Mouse (Mus musculus) olfactory bulb, adult 2 months (tissue): ENCODE results near the gene Eif3c. TPM values are rescaled to one million over a fixed set of nuclear protein-coding genes. Genes with fewer than 3 reads are reported as not detected.

Source experiments
- H3K27ac ChIP-seq: fragments of 200-500 bp; 2 replicates; pipeline ENCODE4 v1.5.1; 2012; ENCODE audit warnings: low read depth, low read length; ENCODE audit not compliant: insufficient read depth
- H3K4me1 ChIP-seq: fragments of 200-500 bp; 2 replicates; pipeline ENCODE4 v1.6.1; 2012; ENCODE audit warnings: low read length; ENCODE audit not compliant: control insufficient read depth, insufficient read depth
- H3K4me3 ChIP-seq: fragments of 200-500 bp; 2 replicates; pipeline ENCODE4 v1.5.1; 2012; ENCODE audit warnings: mild to moderate bottlenecking, low read depth, low read length, moderate library complexity; ENCODE audit not compliant: insufficient read depth
- CTCF ChIP-seq: fragments of 200-500 bp; IDR thresholded peaks from 2 replicates; pipeline ENCODE4 v1.5.1; 2012; ENCODE audit warnings: low read depth, mild to moderate bottlenecking, low read length, moderate library complexity; ENCODE audit not compliant: insufficient read depth
- POLR2A ChIP-seq: fragments of 200-500 bp; IDR thresholded peaks from 2 replicates; pipeline ENCODE4 v1.6.1; 2012; ENCODE audit warnings: mild to moderate bottlenecking, low read depth, low read length, moderate library complexity; ENCODE audit not compliant: insufficient read depth
- WGBS: fragments of 180-500 bp; shearing (Covaris S2); methylation state at CpG from one replicate; pipeline ENCODE4 v1.1.7; 2018; 5-methylcytosine and 5-hydroxymethylcytosine counted together
- polyA plus RNA-seq: library from polyadenylated mRNA; stranded (reverse); fragments of >200 nt; gene quantifications from 2 replicates; pipeline ENCODE4 v1.2.4, GENCODE M21; 2012; ENCODE audit warnings: low replicate concordance; ENCODE audit not compliant: missing spikeins, insufficient read depth, insufficient read length

Gene Eif3c
- polyA plus RNA-seq = 330 TPM in 1 of 2 replicates, not detected in the other

- Histone ChIP-seq H3K4me1 (peaks cover 2% of the 10 kb centered on the region; the same call in 1 of the 2 replicates), H3K4me3 (peak within 1 kb of the TSS; percentile 70), H3K27ac (peak within 1 kb of the TSS; percentile 64)
- WGBS = under 1% methylated on average over 43 of the region's 46 CpGs
- TF ChIP-seq CTCF = no peak
- peak; percentile 45; the same call in 1 of the 2 replicates for TF ChIP-seq POLR2A
Observed at GRCm38 (mm10) chr7:126566094-126566765, at the start of gene Eif3c. Eif3c (minus strand) TSS chr7:126566411.

- no peak overlapping the region for H3K4me3 ChIP-seq
- H3K4me1 ChIP-seq = no peaks in the 10 kb centered on the region
- H3K27ac ChIP-seq = no peak overlapping the region
- 84% methylated on average over 3 of the region's 3 CpGs for WGBS
- no peak for TF ChIP-seq POLR2A
- no peak for TF ChIP-seq CTCF
Observed at GRCm38 (mm10) chr7:126612736-126613135, 46.5 kb upstream of the Eif3c start.

- 91% methylated on average over 5 of the region's 5 CpGs for WGBS
- Histone ChIP-seq H3K27ac (no peak overlapping the region), H3K4me1 (no peaks in the 10 kb centered on the region), H3K4me3 (no peak overlapping the region)
- TF ChIP-seq CTCF = no peak
- TF ChIP-seq POLR2A = no peak
Observed at GRCm38 (mm10) chr7:126607796-126608195, 41.6 kb upstream of the Eif3c start.

- 63% methylated on average over 3 of the region's 3 CpGs for WGBS
- no peak overlapping the region for H3K4me3 ChIP-seq
- no peak for TF ChIP-seq CTCF
Observed at GRCm38 (mm10) chr7:126607064-126607463, 40.9 kb upstream of the Eif3c start.

GRCm38 (mm10) chr7:126606611-126607010 is 40.4 kb upstream of the Eif3c start:
- H3K4me3 ChIP-seq = no peak overlapping the region
- TF ChIP-seq CTCF (no peak), POLR2A (no peak)
- 82% methylated on average over 5 of the region's 5 CpGs for WGBS
- no peak overlapping the region for H3K27ac ChIP-seq
- no peaks in the 10 kb centered on the region for H3K4me1 ChIP-seq

More at GRCm38 (mm10) chr7:126607064-126607463, 40.9 kb upstream of the Eif3c start:
- Histone ChIP-seq H3K4me1 (no peaks in the 10 kb centered on the region), H3K27ac (no peak overlapping the region)

GRCm38 (mm10) chr7:126602650-126603049 is 36.4 kb upstream of the Eif3c start:
- TF ChIP-seq CTCF (no peak), POLR2A (no peak)
- WGBS = 93% methylated on average over 3 of the region's 3 CpGs
- Histone ChIP-seq H3K4me3 (no peak overlapping the region), H3K27ac (no peak overlapping the region), H3K4me1 (no peaks in the 10 kb centered on the region)

GRCm38 (mm10) chr7:126601896-126602295 is 35.7 kb upstream of the Eif3c start:
- Histone ChIP-seq H3K4me1 (no peaks in the 10 kb centered on the region), H3K4me3 (no peak overlapping the region), H3K27ac (no peak overlapping the region)
- TF ChIP-seq CTCF (no peak), POLR2A (no peak)
- WGBS = 43% methylated on average over 5 of the region's 5 CpGs

GRCm38 (mm10) chr7:126598919-126599318 is 32.7 kb upstream of the Eif3c start:
- 66% methylated on average over 6 of the region's 6 CpGs for WGBS
- Histone ChIP-seq H3K4me1 (no peaks in the 10 kb centered on the region), H3K27ac (no peak overlapping the region), H3K4me3 (no peak overlapping the region)
- TF ChIP-seq CTCF (no peak), POLR2A (no peak)

GRCm38 (mm10) chr7:126596414-126596813 is 30.2 kb upstream of the Eif3c start:
- TF ChIP-seq CTCF (no peak), POLR2A (no peak)
- WGBS = 74% methylated on average over 6 of the region's 6 CpGs

More at GRCm38 (mm10) chr7:126596414-126596813, 30.2 kb upstream of the Eif3c start:
- Histone ChIP-seq H3K4me3 (no peak overlapping the region), H3K4me1 (no peaks in the 10 kb centered on the region), H3K27ac (no peak overlapping the region)
